Mouse (Mus musculus) spleen, adult 2 months (tissue): Measurements from ENCODE around the gene Slc4a1ap. TPM values are rescaled to one million over a fixed set of nuclear protein-coding genes. Genes with fewer than 3 reads are reported as not detected.
"Not testable (repeated sequence)": the region's sequence is repeated elsewhere in the genome, so short reads cannot be mapped to it uniquely, and the experiment has no call there.

ENCODE experiments used
- DNase-seq, 2 experiments: peaks; one replicate each; pipeline versions ENCODE4 v3.0.0 to v3.0.0-alpha.2; 2012 to 2021; ENCODE audit warnings: low spot score in 2 of 2, low read depth in 1 of 2
- H3K27ac ChIP-seq: fragments of 200-500 bp; 2 replicates; pipeline ENCODE4 v1.5.1; 2012; ENCODE audit warnings: low read length, inconsistent platforms; ENCODE audit not compliant: insufficient read depth
- H3K27me3 ChIP-seq: fragments of 200-500 bp; 2 replicates; pipeline ENCODE4 v1.6.1; 2012; ENCODE audit warnings: mild to moderate bottlenecking, moderate library complexity, low read length, inconsistent platforms; ENCODE audit not compliant: control insufficient read depth, insufficient read depth
- H3K36me3 ChIP-seq: fragments of 200-500 bp; 2 replicates; pipeline ENCODE4 v1.6.1; 2012; ENCODE audit warnings: mild to moderate bottlenecking, low read length, inconsistent platforms; ENCODE audit not compliant: control insufficient read depth, insufficient read depth
- H3K4me1 ChIP-seq: fragments of 200-500 bp; 2 replicates; pipeline ENCODE4 v1.6.1; 2011; ENCODE audit warnings: inconsistent platforms; ENCODE audit not compliant: control insufficient read depth, insufficient read depth, insufficient read length
- H3K4me3 ChIP-seq: fragments of 200-500 bp; 2 replicates; pipeline ENCODE4 v1.5.1; 2011; ENCODE audit warnings: mild to moderate bottlenecking, inconsistent platforms; ENCODE audit not compliant: insufficient read depth, insufficient read length; ENCODE audit errors: extremely low read depth
- CTCF ChIP-seq: fragments of 200-500 bp; IDR thresholded peaks from 2 replicates; pipeline ENCODE4 v1.5.1; 2011; ENCODE audit warnings: mild to moderate bottlenecking, inconsistent platforms; ENCODE audit not compliant: insufficient read depth, insufficient read length, insufficient replicate concordance; ENCODE audit errors: extremely low read depth
- POLR2A ChIP-seq: fragments of 200-500 bp; IDR thresholded peaks from 2 replicates; pipeline ENCODE4 v1.6.1; 2011; ENCODE audit warnings: low read depth, low read length, inconsistent platforms
- WGBS: fragments of 180-500 bp; shearing (Covaris S2); methylation state at CpG from one replicate; pipeline ENCODE4 v1.1.7; 2018; 5-methylcytosine and 5-hydroxymethylcytosine counted together
- polyA plus RNA-seq: library from polyadenylated mRNA; depleted of rRNA; stranded (reverse); fragments of >200 nt; gene quantifications from 2 replicates; pipeline ENCODE4 v1.2.3, GENCODE M21; 2012

Slc4a1ap gene
- polyA plus RNA-seq, 1 experiment, result 10.3 TPM

GRCm38 (mm10) chr5:31581932-31582331, 55.1 kb downstream of the Slc4a1ap start:
- H3K4me3 ChIP-seq, result no peak overlapping the region
- no peak overlapping the region for H3K27ac ChIP-seq
- no peaks in the 10 kb centered on the region for H3K27me3 ChIP-seq
- no peak for TF ChIP-seq CTCF
- no peak for DNase-seq
- no peaks in the 10 kb centered on the region for H3K4me1 ChIP-seq
- WGBS, result 43% methylated on average over 3 of the region's 3 CpGs
- H3K36me3 ChIP-seq, result no peaks in the 10 kb centered on the region

GRCm38 (mm10) chr5:31583261-31583660, 56.5 kb downstream of the Slc4a1ap start:
- WGBS, result 91% methylated on average over 2 of the region's 2 CpGs
- Histone ChIP-seq H3K27me3 (no peaks in the 10 kb centered on the region), H3K4me1 (no peaks in the 10 kb centered on the region), H3K4me3 (no peak overlapping the region), H3K27ac (no peak overlapping the region), H3K36me3 (no peaks in the 10 kb centered on the region)
- DNase-seq, result no peak
- TF ChIP-seq POLR2A (no peak), CTCF (no peak)

DNA sequence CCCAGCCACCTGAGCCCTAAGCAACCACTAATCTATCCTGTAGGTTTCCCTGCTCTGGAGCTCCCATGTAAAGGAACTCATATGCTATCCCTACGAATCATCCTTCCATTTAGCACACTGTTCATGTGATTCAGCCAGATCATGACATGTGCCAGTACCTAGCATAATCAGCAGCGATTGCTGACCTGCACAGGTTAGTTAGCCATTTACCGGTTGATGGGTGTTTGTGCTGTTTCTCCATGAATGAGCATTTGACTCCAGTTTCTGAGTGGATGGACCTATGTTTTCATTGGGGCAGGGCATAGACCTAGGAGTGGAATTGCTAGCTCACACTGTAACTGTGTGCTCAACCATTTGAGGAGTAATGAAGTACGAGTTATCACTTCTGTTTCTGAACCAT, 58.7 kb downstream of the Slc4a1ap start:
- no peak for DNase-seq
- TF ChIP-seq CTCF, result no peak
- no peak for TF ChIP-seq POLR2A
- WGBS, result 91% methylated on average over 4 of the region's 4 CpGs
- Histone ChIP-seq H3K27me3 (no peaks in the 10 kb centered on the region), H3K4me3 (no peak overlapping the region), H3K27ac (no peak overlapping the region), H3K4me1 (no peaks in the 10 kb centered on the region), H3K36me3 (no peaks in the 10 kb centered on the region)

DNA sequence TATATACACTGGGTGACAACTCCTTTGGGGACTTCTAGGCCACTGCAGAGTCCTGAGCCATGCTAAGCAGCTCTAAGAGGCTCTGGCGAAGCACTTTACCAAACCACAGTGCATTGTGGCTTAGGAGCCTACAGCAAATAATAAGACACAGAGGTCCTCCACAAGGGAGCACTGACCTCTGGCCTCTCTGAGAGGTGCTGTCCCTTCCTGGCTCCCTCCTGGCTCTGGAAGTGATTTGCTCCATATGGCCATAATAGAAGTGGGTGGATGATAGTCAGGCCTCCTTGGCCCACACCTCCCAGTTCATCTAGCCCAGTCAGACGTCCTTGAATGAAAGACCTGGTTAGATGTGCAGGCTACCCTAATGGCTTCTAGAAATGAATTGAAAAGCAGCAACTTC, 61.2 kb downstream of the Slc4a1ap start:
- Histone ChIP-seq H3K27ac (no peak overlapping the region), H3K4me3 (no peak overlapping the region), H3K4me1 (no peaks in the 10 kb centered on the region), H3K27me3 (no peaks in the 10 kb centered on the region), H3K36me3 (no peaks in the 10 kb centered on the region)
- WGBS, result 96% methylated on average over 2 of the region's 2 CpGs
- TF ChIP-seq CTCF (no peak), POLR2A (no peak)
- no peak for DNase-seq

- not testable (repeated sequence) for H3K27ac ChIP-seq, DNase-seq, H3K27me3 ChIP-seq, H3K4me3 ChIP-seq, H3K4me1 ChIP-seq, H3K36me3 ChIP-seq
- 87% methylated on average over 8 of the region's 8 CpGs for WGBS
Measured at GRCm38 (mm10) chr5:31588672-31589071, 61.9 kb downstream of the Slc4a1ap start.

DNA sequence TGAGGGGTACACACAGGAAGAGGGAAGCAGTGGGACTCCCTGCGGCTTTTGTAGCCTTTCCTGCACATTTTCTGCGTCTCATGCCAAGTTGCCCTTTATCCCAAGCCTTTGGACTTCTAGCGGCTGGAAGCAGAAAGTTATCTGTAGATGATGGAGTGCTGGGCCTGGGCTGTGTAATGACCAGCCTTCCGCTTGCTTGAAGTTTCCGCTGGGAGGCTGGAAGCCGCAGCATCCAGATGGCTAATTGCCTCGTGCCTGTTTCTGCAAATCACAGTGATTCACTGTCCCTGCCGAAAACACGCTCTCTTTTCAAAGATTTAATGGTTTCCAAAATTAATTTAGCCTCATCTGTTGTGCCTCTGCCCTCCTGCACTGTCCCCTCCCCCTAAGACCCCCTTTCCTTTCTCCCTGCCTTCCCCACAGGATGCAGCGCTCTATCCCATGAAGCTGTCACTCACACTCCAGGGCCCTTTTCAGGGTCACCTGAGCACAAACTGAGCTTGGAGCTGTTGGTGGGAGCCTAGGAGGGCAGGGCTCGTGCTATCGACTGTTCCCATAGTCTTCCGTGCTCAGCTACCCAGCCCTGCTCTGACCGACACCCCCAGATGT, 63.0 kb downstream of the Slc4a1ap start:
- DNase-seq, result no peak
- Histone ChIP-seq H3K4me1 (no peaks in the 10 kb centered on the region), H3K27ac (no peak overlapping the region), H3K27me3 (no peaks in the 10 kb centered on the region), H3K4me3 (no peak overlapping the region), H3K36me3 (no peaks in the 10 kb centered on the region)
- TF ChIP-seq POLR2A (no peak), CTCF (no peak)
- 94% methylated on average over 14 of the region's 14 CpGs for whole genome bisulfite sequencing

GRCm38 (mm10) chr5:31591122-31591521, 64.3 kb downstream of the Slc4a1ap start:
- WGBS, result 94% methylated on average over 7 of the region's 7 CpGs
- Histone ChIP-seq H3K4me3 (no peak overlapping the region), H3K27ac (no peak overlapping the region), H3K27me3 (no peaks in the 10 kb centered on the region), H3K4me1 (no peaks in the 10 kb centered on the region), H3K36me3 (no peaks in the 10 kb centered on the region)
- DNase-seq, result no peak
- TF ChIP-seq POLR2A (no peak), CTCF (no peak)

- no peak overlapping the region for H3K27ac ChIP-seq
- H3K4me1 ChIP-seq, result no peaks in the 10 kb centered on the region; the same call in 1 of the 2 replicates
- no peak for DNase-seq
- no peaks in the 10 kb centered on the region for H3K27me3 ChIP-seq
- H3K4me3 ChIP-seq, result no peak overlapping the region
- TF ChIP-seq POLR2A (no peak), CTCF (no peak)
- no peaks in the 10 kb centered on the region for H3K36me3 ChIP-seq
- WGBS, result 77% methylated on average over 4 of the region's 4 CpGs
Measured at GRCm38 (mm10) chr5:31595868-31596267, 69.1 kb downstream of the Slc4a1ap start.
